Mouse (Mus musculus) embryonic facial prominence, embryonic 11.5 days (tissue): ENCODE measurements at regions not wholly inside any gene's neighbourhood (a gene's known extent, or its start where the extent isn't known, plus 50 kb on each side); places are given as distances from the start of the nearest gene placed in this dataset.
A peak's percentile ranks its signal among the peaks of the same experiment; 100 is the strongest.
"Not testable (repeated sequence)": the region's sequence is repeated elsewhere in the genome, so short reads cannot be mapped to it uniquely, and the experiment has no call there.

Experiments
- ATAC-seq: fragments of 200-750 bp; cut with Nextera tagmentation; replicated peaks from 2 replicates; pipeline ENCODE4 v1.8.0; 2017; ENCODE audit warnings: low read depth; ENCODE audit not compliant: insufficient number of reproducible peaks, low FRiP score, low TSS enrichment
- DNase-seq: peaks from one replicate; pipeline ENCODE4 v3.0.0-alpha.2; 2015; ENCODE audit warnings: low spot score
- H3K27ac ChIP-seq: fragments of 300-500 bp; sonication (generic); replicated peaks from 2 replicates; pipeline ENCODE4 v1.5.1; 2014; ENCODE audit warnings: mild to moderate bottlenecking, low read depth, low read length, control low read depth
- H3K27me3 ChIP-seq: fragments of 300-500 bp; sonication (generic); 2 replicates; pipeline ENCODE4 v1.6.1; 2014; ENCODE audit warnings: mild to moderate bottlenecking, low read length, moderate library complexity, mixed read lengths; ENCODE audit not compliant: control insufficient read depth, insufficient read depth
- H3K36me3 ChIP-seq: fragments of 300-500 bp; sonication (generic); replicated peaks from 2 replicates; pipeline ENCODE4 v1.6.1; 2014; ENCODE audit warnings: low read depth, mild to moderate bottlenecking, low read length, moderate library complexity, mixed read lengths; ENCODE audit not compliant: control insufficient read depth, insufficient read depth
- H3K4me1 ChIP-seq: fragments of 300-500 bp; sonication (generic); 2 replicates; pipeline ENCODE4 v1.6.1; 2014; ENCODE audit warnings: low read length, mixed read lengths; ENCODE audit not compliant: control insufficient read depth, insufficient read depth
- H3K4me2 ChIP-seq: fragments of 300-500 bp; sonication (generic); 2 replicates; pipeline ENCODE4 v1.6.1; 2014; ENCODE audit warnings: low read depth, mild to moderate bottlenecking, control low read depth, low read length, moderate library complexity
- H3K4me3 ChIP-seq: fragments of 300-500 bp; sonication (generic); 2 replicates; pipeline ENCODE4 v1.5.1; 2014; ENCODE audit warnings: low read depth, low read length, control low read depth
- H3K9ac ChIP-seq: fragments of 300-500 bp; sonication (generic); replicated peaks from 2 replicates; pipeline ENCODE4 v1.6.1; 2014; ENCODE audit warnings: mild to moderate bottlenecking, control low read depth, low read length
- H3K9me3 ChIP-seq: fragments of 300-500 bp; sonication (generic); replicated peaks from 2 replicates; pipeline ENCODE4 v1.6.1; 2016; ENCODE audit warnings: mild to moderate bottlenecking, low read length, inconsistent platforms, mixed read lengths; ENCODE audit not compliant: control insufficient read depth
- WGBS: fragments of 180-500 bp; shearing (Covaris S2); extraction: QIAGEN DNeasy Blood & Tissue Kit; methylation state at CpG from one replicate; pipeline ENCODE4 v1.1.7; 2014; 5-methylcytosine and 5-hydroxymethylcytosine counted together

DNA sequence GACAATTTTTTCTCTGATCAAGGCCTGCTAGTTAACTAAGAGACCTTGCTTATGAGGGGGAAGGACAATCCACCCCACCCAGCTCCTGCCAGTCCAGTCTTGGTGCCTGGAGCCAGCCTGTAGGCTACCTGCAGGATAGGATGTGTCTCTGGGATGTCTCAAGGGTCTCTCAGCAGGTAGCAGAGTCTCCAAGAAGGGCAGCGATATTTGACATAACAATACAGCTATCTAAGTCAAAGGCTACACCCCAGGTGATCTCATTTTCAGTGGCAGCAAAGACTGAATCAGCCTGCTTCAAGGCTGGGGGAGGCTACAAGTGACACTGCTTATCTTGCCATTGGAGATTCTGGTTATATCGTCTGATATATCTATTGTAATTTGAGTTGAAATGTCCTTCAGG lies 1267.5 kb downstream of the Pcdh9 start:
- Histone ChIP-seq H3K9me3 (no peaks in the 10 kb centered on the region), H3K4me1 (no peaks in the 10 kb centered on the region), H3K27ac (no peak overlapping the region), H3K27me3 (no peaks in the 10 kb centered on the region), H3K4me2 (no peak overlapping the region), H3K9ac (no peak overlapping the region), H3K36me3 (no peaks in the 10 kb centered on the region), H3K4me3 (no peak overlapping the region)
- no peak for ATAC-seq
- no peak for DNase-seq
- WGBS, result 20% methylated on average over 2 of the region's 2 CpGs

GRCm38 (mm10) chr14:92615605-92616004 lies 1274.9 kb downstream of the Pcdh9 start:
- Histone ChIP-seq H3K36me3 (no peaks in the 10 kb centered on the region), H3K9me3 (no peaks in the 10 kb centered on the region), H3K4me2 (no peak overlapping the region), H3K9ac (no peak overlapping the region), H3K4me3 (no peak overlapping the region), H3K4me1 (no peaks in the 10 kb centered on the region), H3K27me3 (no peaks in the 10 kb centered on the region), H3K27ac (no peak overlapping the region)
- ATAC-seq, result no peak
- no peak for DNase-seq
- WGBS, result 90% methylated on average over 4 of the region's 4 CpGs

GRCm38 (mm10) chr14:92593724-92594123 lies 1296.8 kb downstream of the Pcdh9 start:
- 78% methylated on average over 1 of the region's 1 CpGs for WGBS
- DNase-seq (no peak), ATAC-seq (no peak)
- no peaks in the 10 kb centered on the region for H3K27me3 ChIP-seq
- H3K27ac ChIP-seq, result no peak overlapping the region
- H3K4me3 ChIP-seq, result no peak overlapping the region
- H3K9me3 ChIP-seq, result no peaks in the 10 kb centered on the region
- no peak overlapping the region for H3K4me2 ChIP-seq
- H3K9ac ChIP-seq, result no peak overlapping the region
- no peaks in the 10 kb centered on the region for H3K4me1 ChIP-seq
- no peaks in the 10 kb centered on the region for H3K36me3 ChIP-seq

DNA sequence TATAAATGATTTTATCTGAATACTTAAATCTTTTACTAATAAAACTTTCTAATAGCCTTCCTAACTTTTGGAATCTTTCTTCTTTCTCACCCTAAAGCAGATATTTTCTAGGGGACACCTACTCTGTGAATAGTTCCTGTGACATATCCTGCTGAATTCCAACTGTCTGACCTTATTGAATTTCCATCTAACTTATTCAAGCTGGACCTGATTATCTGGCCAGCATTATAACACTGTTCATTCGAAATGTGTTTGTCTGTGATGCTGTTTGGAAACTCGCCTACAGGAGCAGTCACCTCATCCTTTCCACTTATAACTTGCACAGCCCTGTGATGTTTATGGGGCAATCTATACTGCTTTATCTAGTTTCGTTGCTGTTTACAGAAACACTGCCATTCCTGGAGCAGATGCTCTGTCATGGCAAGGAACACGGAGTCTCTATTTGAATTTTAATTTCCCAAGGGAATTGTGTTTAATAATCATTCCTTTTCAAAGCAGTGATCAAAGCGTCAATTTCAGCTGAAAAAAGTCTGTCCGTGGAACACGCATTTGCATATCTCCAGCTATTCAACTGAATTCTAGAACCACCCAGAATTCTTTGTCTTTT lies 1298.8 kb downstream of the Pcdh9 start:
- Histone ChIP-seq H3K9me3 (no peaks in the 10 kb centered on the region), H3K27ac (no peak overlapping the region), H3K4me2 (no peak overlapping the region), H3K9ac (no peak overlapping the region), H3K27me3 (no peaks in the 10 kb centered on the region), H3K4me1 (no peaks in the 10 kb centered on the region), H3K4me3 (no peak overlapping the region), H3K36me3 (no peaks in the 10 kb centered on the region)
- DNase-seq, result peak; percentile 2
- WGBS, result 71% methylated on average over 7 of the region's 7 CpGs
- ATAC-seq, result no peak

- H3K4me1 ChIP-seq, H3K4me2 ChIP-seq, H3K9ac ChIP-seq, H3K27ac ChIP-seq, H3K27me3 ChIP-seq, H3K36me3 ChIP-seq, ATAC-seq, H3K9me3 ChIP-seq, DNase-seq, H3K4me3 ChIP-seq: not testable (repeated sequence)
- WGBS, result 88% methylated on average over 4 of the region's 4 CpGs
Observed at GRCm38 (mm10) chr14:92588236-92588635, 1302.2 kb downstream of the Pcdh9 start.

DNA sequence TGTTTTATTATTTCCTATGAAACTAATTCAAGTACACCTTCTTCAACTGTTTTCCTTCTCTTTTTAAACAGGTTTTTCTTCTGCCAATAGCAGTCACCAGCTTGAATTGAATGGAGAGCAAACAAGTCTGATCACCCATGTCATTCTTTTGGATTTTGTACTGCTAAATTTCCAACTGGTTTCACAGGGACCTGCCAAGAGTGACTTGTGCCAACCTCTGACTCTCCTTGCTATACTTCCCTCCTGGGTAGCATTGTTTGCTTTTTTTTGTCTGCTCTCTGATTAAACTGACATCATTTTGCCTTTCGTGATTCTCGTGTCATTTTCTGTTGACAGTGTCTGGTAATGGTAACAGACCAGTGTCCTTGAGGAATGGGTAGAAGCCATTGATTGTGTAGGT lies 1323.5 kb downstream of the Pcdh9 start:
- Histone ChIP-seq H3K4me2 (no peak overlapping the region), H3K9me3 (no peaks in the 10 kb centered on the region), H3K4me3 (no peak overlapping the region), H3K27ac (no peak overlapping the region), H3K9ac (no peak overlapping the region), H3K4me1 (no peaks in the 10 kb centered on the region), H3K36me3 (no peaks in the 10 kb centered on the region), H3K27me3 (no peaks in the 10 kb centered on the region)
- ATAC-seq (no peak), DNase-seq (no peak)
- 86% methylated on average over 2 of the region's 2 CpGs for WGBS
